Mouse (Mus musculus) CH12.LX (cell line): ENCODE measurements around the gene Cd164. TPM values are rescaled to one million over a fixed set of nuclear protein-coding genes. Genes with fewer than 3 reads are reported as not detected.

Experiments used
- DNase-seq: peaks from one replicate; pipeline ENCODE4 v3.0.0-alpha.2; 2013; ENCODE audit errors: extremely low read depth
- H3K27ac ChIP-seq: 2 replicates; pipeline ENCODE4 v1.5.1; 2012; ENCODE audit warnings: low read depth, mild to moderate bottlenecking, control low read depth, moderate library complexity; ENCODE audit not compliant: insufficient read depth
- H3K27me3 ChIP-seq: replicated peaks from 2 replicates; pipeline ENCODE3; 2012; ENCODE audit warnings: inconsistent platforms
- H3K36me3 ChIP-seq, 2 experiments: replicated peaks in 1 of 2; 2 replicates each; pipeline versions ENCODE3 to v1.6.1; 2012; ENCODE audit warnings: inconsistent platforms in 1 of 2, low read length in 1 of 2, mild to moderate bottlenecking in 1 of 2, mixed read lengths in 1 of 2, moderate library complexity in 1 of 2; ENCODE audit not compliant: control insufficient read depth in 1 of 2, insufficient read depth in 1 of 2
- H3K4me1 ChIP-seq, 2 experiments: 2 replicates each; pipeline ENCODE4 v1.6.1; 2012; ENCODE audit warnings: inconsistent platforms in 1 of 2, moderate library complexity in 1 of 2; ENCODE audit not compliant: insufficient read depth in 2 of 2, control insufficient read depth in 1 of 2
- H3K4me2 ChIP-seq: 2 replicates; pipeline ENCODE4 v1.6.1; 2012; ENCODE audit warnings: low read depth, mild to moderate bottlenecking, control low read depth; ENCODE audit not compliant: poor library complexity, insufficient read depth, severe bottlenecking
- H3K4me3 ChIP-seq, 3 experiments: fragments of 150-350 bp in 1 of 3; sonication (generic) in 1 of 3; replicated peaks in 1 of 3; 2 replicates each; pipeline versions ENCODE3 to v1.5.1; 2011 to 2012; ENCODE audit warnings: low read depth in 2 of 3, low read length in 2 of 3, mild to moderate bottlenecking in 2 of 3, moderate library complexity in 2 of 3, control low read depth in 1 of 3, improper control_type of control experiment in 1 of 3, inconsistent platforms in 1 of 3, mixed read lengths in 1 of 3; ENCODE audit not compliant: poor library complexity in 1 of 3
- H3K79me2 ChIP-seq: replicated peaks from 2 replicates; pipeline ENCODE4 v1.6.1; 2012; ENCODE audit warnings: mild to moderate bottlenecking, moderate library complexity; ENCODE audit not compliant: control insufficient read depth, poor library complexity, insufficient read depth, severe bottlenecking; ENCODE audit errors: extremely low read depth
- H3K9ac ChIP-seq: 2 replicates; pipeline ENCODE4 v1.6.1; 2012; ENCODE audit warnings: low read depth, mild to moderate bottlenecking, control low read depth, moderate library complexity; ENCODE audit not compliant: insufficient read depth
- H3K9me3 ChIP-seq: replicated peaks from 2 replicates; pipeline ENCODE3; 2012; ENCODE audit warnings: low read length, inconsistent platforms, mixed read lengths
- CHD1 ChIP-seq: IDR thresholded peaks from 2 replicates; pipeline ENCODE4 v1.6.1; 2012; ENCODE audit warnings: low read depth, low read length, improper control_type of control experiment, inconsistent platforms
- ETS1 ChIP-seq: conservative IDR thresholded peaks from 2 replicates; pipeline ENCODE4 v1.6.1; 2012; ENCODE audit warnings: low read depth, mild to moderate bottlenecking, inconsistent platforms, low read length, improper control_type of control experiment, moderate library complexity
- GABPA ChIP-seq: IDR thresholded peaks from 2 replicates; pipeline ENCODE4 v1.6.1; 2012; ENCODE audit warnings: low read depth, low read length, improper control_type of control experiment, inconsistent platforms; ENCODE audit not compliant: insufficient replicate concordance
- JUN ChIP-seq: IDR thresholded peaks from 2 replicates; pipeline ENCODE4 v1.6.1; 2011; ENCODE audit warnings: low read depth, mild to moderate bottlenecking, low read length, improper control_type of control experiment, moderate library complexity; ENCODE audit not compliant: insufficient read depth
- NRF1 ChIP-seq: IDR thresholded peaks from 2 replicates; pipeline ENCODE4 v1.6.1; 2014; ENCODE audit warnings: low read depth, mild to moderate bottlenecking, inconsistent platforms, low read length, improper control_type of control experiment, moderate library complexity
- ZC3H11A ChIP-seq: IDR thresholded peaks from 2 replicates; pipeline ENCODE4 v1.6.1; 2012; ENCODE audit warnings: low read depth, mild to moderate bottlenecking, inconsistent platforms, low read length, improper control_type of control experiment
- ZKSCAN1 ChIP-seq: IDR thresholded peaks from 2 replicates; pipeline ENCODE4 v1.6.1; 2012; ENCODE audit warnings: low read depth, inconsistent platforms, low read length, improper control_type of control experiment, borderline replicate concordance
- dilution Hi-C: fragments of 300-500 bp; cut with MboI; formaldehyde crosslinking; loops from 2 replicates; pipeline ENCODE4 v1.14.3; 2020; ENCODE audit warnings: low sequenced_read_pairs; ENCODE audit not compliant: extremely low pct_unique_long_range_greater_than_20kb, extremely low pct_ligation_motif_present
- in situ Hi-C: fragments of 300-500 bp; cut with MboI; formaldehyde crosslinking; loops from 3 replicates; pipeline ENCODE4 v1.14.3; 2019; ENCODE audit warnings: low sequenced_read_pairs, low pct_ligation_motif_present, low pct_unique_long_range_greater_than_20kb, mixed read lengths
- polyA plus RNA-seq: library from polyadenylated mRNA; unstranded; fragments of >175 nt; gene quantifications from 2 replicates; pipeline ENCODE4 v1.2.1, GENCODE M21; 2012; ENCODE audit warnings: low read depth; ENCODE audit not compliant: insufficient read length
- total RNA-seq, 2 experiments: library from RNA; depleted of rRNA; stranded (reverse); fragments of 300-350 nt in 1 of 2; fragments of >200 nt in 1 of 2; gene quantifications; 2 replicates each; pipeline ENCODE4 v1.2.3; 2012 to 2014

Cd164 gene
- total and polyA plus RNA-seq, 3 experiments: 41.0 to 191 (median 151) TPM

- in situ Hi-C loops: no loop called here
- no peaks in the 10 kb centered on the region for H3K27me3 ChIP-seq
- no peaks in the 10 kb centered on the region for H3K79me2 ChIP-seq
- no peak overlapping the region for H3K4me3 ChIP-seq
- H3K4me1 ChIP-seq: peaks cover 3 to 38% of the 10 kb centered on the region in 2 experiments; a peak in 3 of 4 replicates
- no peak for DNase-seq
- H3K36me3 ChIP-seq: no peaks in the 10 kb centered on the region
- no peak overlapping the region for H3K9ac ChIP-seq
- TF ChIP-seq ZC3H11A (no peak), CHD1 (no peak), NRF1 (no peak), GABPA (no peak), ETS1 (no peak), JUN (no peak), ZKSCAN1 (no peak)
- TF ChIP-seq, all 38 proteins: peak for 0
- dilution Hi-C loops: no loop called here
- Histone ChIP-seq H3K9me3 (no peaks in the 10 kb centered on the region), H3K27ac (no peak overlapping the region), H3K4me2 (no peak overlapping the region)
Measured at GRCm38 (mm10) chr10:41580441-41580840, 61.2 kb downstream of the Cd164 start.

Other genes starting within 250 kb of the Cd164 start
- 22.6 and 24.4 TPM in 2 replicates for gene Fig4, start 216.2 kb upstream of the Cd164 start, total RNA-seq (2012; rRNA removed)
- 35.4 and 38.4 TPM in 2 replicates for gene Fig4, start 216.2 kb upstream of the Cd164 start, total RNA-seq (2014; rRNA removed)
- gene Fig4, start 216.2 kb upstream of the Cd164 start, polyA plus RNA-seq: 39.2 and 39.6 TPM in 2 replicates
- 0.04 TPM in 2 replicates for gene Ak9, start 215.4 kb upstream of the Cd164 start, total RNA-seq (2012; rRNA removed)
- 0.07 and 0.08 TPM in 2 replicates for gene Ak9, start 215.4 kb upstream of the Cd164 start, total RNA-seq (2014; rRNA removed)
- gene Ak9, start 215.4 kb upstream of the Cd164 start, polyA plus RNA-seq: 0.11 and 0.31 TPM in 2 replicates
- gene Zbtb24, start 69.0 kb upstream of the Cd164 start, total RNA-seq (2012; rRNA removed): 11.4 and 11.7 TPM in 2 replicates
- gene Zbtb24, start 69.0 kb upstream of the Cd164 start, total RNA-seq (2014; rRNA removed): 14.3 and 15.2 TPM in 2 replicates
- gene Zbtb24, start 69.0 kb upstream of the Cd164 start, polyA plus RNA-seq: 10.5 and 11.8 TPM in 2 replicates
- 36.3 and 37.7 TPM in 2 replicates for gene Mical1, start 43.1 kb upstream of the Cd164 start, total RNA-seq (2012; rRNA removed)
- 22.5 and 23.0 TPM in 2 replicates for gene Mical1, start 43.1 kb upstream of the Cd164 start, total RNA-seq (2014; rRNA removed)
- gene Mical1, start 43.1 kb upstream of the Cd164 start, polyA plus RNA-seq: 67.4 and 70.2 TPM in 2 replicates
- 15.4 and 15.7 TPM in 2 replicates for gene Smpd2, start 29.0 kb upstream of the Cd164 start, total RNA-seq (2012; rRNA removed)
- 8.9 and 11.0 TPM in 2 replicates for gene Smpd2, start 29.0 kb upstream of the Cd164 start, total RNA-seq (2014; rRNA removed)
- 11.1 and 11.3 TPM in 2 replicates for gene Smpd2, start 29.0 kb upstream of the Cd164 start, polyA plus RNA-seq
- not detected in 2 replicates for gene Ppil6, start 29.0 kb upstream of the Cd164 start, total RNA-seq (2012; rRNA removed)
- gene Ppil6, start 29.0 kb upstream of the Cd164 start, total RNA-seq (2014; rRNA removed): not detected in 2 replicates
- gene Ppil6, start 29.0 kb upstream of the Cd164 start, polyA plus RNA-seq: not detected in 2 replicates
- gene Ccdc162, start 197.2 kb downstream of the Cd164 start, total RNA-seq (2012; rRNA removed): 0.59 and 0.64 TPM in 2 replicates
- gene Ccdc162, start 197.2 kb downstream of the Cd164 start, total RNA-seq (2014; rRNA removed): 1.3 and 1.5 TPM in 2 replicates
- 1.1 and 1.3 TPM in 2 replicates for gene Ccdc162, start 197.2 kb downstream of the Cd164 start, polyA plus RNA-seq